Mouse (Mus musculus) gastrocnemius, postnatal 25 days (tissue): ENCODE data around the gene Nfkbiz. TPM values are rescaled to one million over a fixed set of nuclear protein-coding genes. Genes with fewer than 3 reads are reported as not detected.

ENCODE experiments used
- DNase-seq: peaks from one replicate; pipeline ENCODE4 v3.0.0; 2022
- total RNA-seq, 2 experiments: library from RNA; stranded (reverse); gene quantifications; 1 replicate in 1 of 2; 2 replicates in 1 of 2; pipeline ENCODE4 v1.2.3; 2021

Gene Nfkbiz
- total RNA-seq, 2 experiments from 2014 or later, result 1.2 to 1.3 TPM

- DNase-seq, result no peak
These were observed 37.1 kb downstream of the Nfkbiz start for GRCm38 (mm10) chr16:55801629-55802028.

GRCm38 (mm10) chr16:55798845-55799244 lies 39.9 kb downstream of the Nfkbiz start:
- no peak for DNase-seq

GRCm38 (mm10) chr16:55790326-55790725 lies 48.4 kb downstream of the Nfkbiz start:
- DNase-seq, result no peak

GRCm38 (mm10) chr16:55789291-55789690 lies 49.4 kb downstream of the Nfkbiz start:
- DNase-seq, result no peak

GRCm38 (mm10) chr16:55788671-55789070 lies 50.0 kb downstream of the Nfkbiz start:
- DNase-seq, result no peak

- DNase-seq, result no peak
These were observed 51.2 kb downstream of the Nfkbiz start for GRCm38 (mm10) chr16:55787385-55788072.

- no peak for DNase-seq
These were observed 54.3 kb downstream of the Nfkbiz start for GRCm38 (mm10) chr16:55784379-55784778.

GRCm38 (mm10) chr16:55783923-55784322 lies 54.8 kb downstream of the Nfkbiz start:
- no peak for DNase-seq

GRCm38 (mm10) chr16:55782911-55783310 lies 55.8 kb downstream of the Nfkbiz start:
- no peak for DNase-seq

- no peak for DNase-seq
These were observed 56.9 kb downstream of the Nfkbiz start for GRCm38 (mm10) chr16:55781809-55782208.

GRCm38 (mm10) chr16:55780958-55781558 lies 57.6 kb downstream of the Nfkbiz start:
- no peak for DNase-seq

- DNase-seq, result no peak
These were observed 62.4 kb downstream of the Nfkbiz start for GRCm38 (mm10) chr16:55776329-55776728.

GRCm38 (mm10) chr16:55770247-55770646 lies 68.5 kb downstream of the Nfkbiz start:
- no peak for DNase-seq

Other genes with a start within 250 kb of the Nfkbiz start
- gene Nxpe3, start 56.4 kb upstream of the Nfkbiz start, total RNA-seq, result under 1 TPM; 0.31 to 0.38 TPM
- gene Cep97, start 96.0 kb upstream of the Nfkbiz start, total RNA-seq, result 1 to 10 TPM; 4.1 to 5.7 TPM
- gene Rpl24, start 127.4 kb upstream of the Nfkbiz start, total RNA-seq, result 100 to 1,000 TPM; 523 to 572 TPM
- 1 to 10 TPM; 9.3 to 9.6 TPM for gene Zbtb11, start 135.0 kb upstream of the Nfkbiz start, total RNA-seq
- gene Pcnp, start 190.8 kb upstream of the Nfkbiz start, total RNA-seq, result 10 to 100 TPM; 47.0 to 50.1 TPM
- 1 to 10 TPM; 7.7 to 9.3 TPM for gene Trmt10c, start 198.9 kb upstream of the Nfkbiz start, total RNA-seq
- 10 to 100 TPM; 11.5 to 12.9 TPM for gene Senp7, start 209.4 kb upstream of the Nfkbiz start, total RNA-seq